Mouse (Mus musculus): ENCODE data around the gene Ccdc107. TPM values are rescaled to one million over a fixed set of nuclear protein-coding genes. Genes with fewer than 3 reads are reported as not detected.

Ccdc107 gene
- polyA plus RNA-seq, 1 experiment from 2014 or later: 107 TPM

- Histone ChIP-seq H3K27ac (no peak within 1 kb of the TSS), H3K4me3 (replicated peaks; ENCODE audit: low read depth, low read length) (peak within 1 kb of the TSS; percentile 13), H3K36me3 (ENCODE audit: insufficient read depth, low read length) (no peaks in the 10 kb centered on the region), H3K27me3 (ENCODE audit: insufficient read depth, low read length) (no peaks in the 10 kb centered on the region), H3K9me3 (replicated peaks; ENCODE audit: low read length) (no peaks in the 10 kb centered on the region), H3K4me1 (replicated peaks; ENCODE audit: insufficient read depth, low read length) (peaks cover 17% of the 10 kb centered on the region), H3K4me2 (ENCODE audit: low read length) (peak within 1 kb of the TSS; percentile 56), H3K9ac (ENCODE audit: low read depth, low read length) (0 out of 2 replicates have a peak within 1 kb of the TSS, but pooled peaks have one; percentile 4)
- ATAC-seq (replicated peaks; ENCODE audit: low FRiP score, low read depth) (peak; percentile 54), DNase-seq (ENCODE audit: low spot score) (peak; percentile 51)
- peak; percentile 22; the same call in 1 of the 2 replicates for TF ChIP-seq CTCF (IDR thresholded peaks at IDR 0.05; ENCODE audit: low read depth)
- WGBS: 20% methylated on average over 20 of the region's 20 CpGs
These were observed 38.5 kb upstream of the Ccdc107 start, which contains the start of gene Cd72 for GRCm38 (mm10) chr4:43454041-43454836. TSS of gene Cd72 (minus strand) at chr4:43454628.

- Histone ChIP-seq H3K27ac (no peak overlapping the region), H3K9me3 (replicated peaks; ENCODE audit: low read length) (no peaks in the 10 kb centered on the region), H3K4me1 (replicated peaks; ENCODE audit: insufficient read depth, low read length) (peaks cover 17% of the 10 kb centered on the region), H3K36me3 (ENCODE audit: insufficient read depth, low read length) (no peaks in the 10 kb centered on the region), H3K27me3 (ENCODE audit: insufficient read depth, low read length) (no peaks in the 10 kb centered on the region), H3K4me3 (replicated peaks; ENCODE audit: low read depth, low read length) (no peak overlapping the region), H3K9ac (ENCODE audit: low read depth, low read length) (no peak overlapping the region), H3K4me2 (ENCODE audit: low read length) (no peak overlapping the region)
- WGBS: 46% methylated on average over 4 of the region's 4 CpGs
- TF ChIP-seq CTCF (IDR thresholded peaks at IDR 0.05; ENCODE audit: low read depth): no peak
- DNase-seq (ENCODE audit: low spot score) (no peak), ATAC-seq (replicated peaks; ENCODE audit: low FRiP score, low read depth) (no peak)
These were observed 36.2 kb upstream of the Ccdc107 start for GRCm38 (mm10) chr4:43456470-43456869.

- 15% methylated on average over 8 of the region's 8 CpGs for WGBS
- Histone ChIP-seq H3K9me3 (replicated peaks; ENCODE audit: low read length) (no peaks in the 10 kb centered on the region), H3K27ac (no peak overlapping the region), H3K36me3 (ENCODE audit: insufficient read depth, low read length) (no peaks in the 10 kb centered on the region), H3K4me3 (replicated peaks; ENCODE audit: low read depth, low read length) (no peak overlapping the region), H3K9ac (ENCODE audit: low read depth, low read length) (no peak overlapping the region), H3K4me1 (replicated peaks; ENCODE audit: insufficient read depth, low read length) (peaks cover 17% of the 10 kb centered on the region), H3K27me3 (ENCODE audit: insufficient read depth, low read length) (no peaks in the 10 kb centered on the region), H3K4me2 (ENCODE audit: low read length) (no peak overlapping the region)
- ATAC-seq (replicated peaks; ENCODE audit: low FRiP score, low read depth) (no peak), DNase-seq (ENCODE audit: low spot score) (peak; percentile 28)
- TF ChIP-seq CTCF (IDR thresholded peaks at IDR 0.05; ENCODE audit: low read depth): no peak
These were observed 35.6 kb upstream of the Ccdc107 start for GRCm38 (mm10) chr4:43457124-43457523.

- ATAC-seq (replicated peaks; ENCODE audit: low FRiP score, low read depth) (no peak), DNase-seq (ENCODE audit: low spot score) (no peak)
- Histone ChIP-seq H3K9me3 (replicated peaks; ENCODE audit: low read length) (no peaks in the 10 kb centered on the region), H3K4me3 (replicated peaks; ENCODE audit: low read depth, low read length) (no peak overlapping the region), H3K36me3 (ENCODE audit: insufficient read depth, low read length) (no peaks in the 10 kb centered on the region), H3K4me2 (ENCODE audit: low read length) (no peak overlapping the region), H3K4me1 (replicated peaks; ENCODE audit: insufficient read depth, low read length) (no peaks in the 10 kb centered on the region), H3K27me3 (ENCODE audit: insufficient read depth, low read length) (no peaks in the 10 kb centered on the region), H3K9ac (ENCODE audit: low read depth, low read length) (no peak overlapping the region), H3K27ac (no peak overlapping the region)
- WGBS: 88% methylated on average over 5 of the region's 5 CpGs
- TF ChIP-seq CTCF (IDR thresholded peaks at IDR 0.05; ENCODE audit: low read depth): no peak
These were observed 29.6 kb upstream of the Ccdc107 start for GRCm38 (mm10) chr4:43463102-43463501.

DNA sequence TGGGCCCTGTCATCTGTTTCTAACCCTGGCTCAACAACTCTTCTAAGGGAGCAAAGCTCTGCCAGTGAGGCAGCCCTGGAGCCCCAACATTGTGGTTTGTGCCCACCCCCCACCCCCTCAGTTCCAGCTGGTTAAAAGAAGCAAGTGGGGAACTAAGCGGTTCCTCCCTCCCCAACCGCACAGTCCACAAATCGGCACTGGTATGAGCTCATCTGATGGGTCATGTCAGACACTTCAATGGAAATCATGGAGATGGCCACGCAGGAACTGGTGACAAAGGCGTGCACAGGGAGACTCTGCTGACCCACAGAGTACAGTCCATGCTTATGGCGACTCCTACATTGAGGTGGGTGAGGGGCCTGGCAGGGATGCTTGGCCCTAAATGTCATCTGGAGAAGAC lies 26.8 kb upstream of the Ccdc107 start:
- WGBS: 78% methylated on average over 6 of the region's 6 CpGs
- no peaks in the 10 kb centered on the region for H3K27me3 ChIP-seq (ENCODE audit: insufficient read depth, low read length)
- ATAC-seq (replicated peaks; ENCODE audit: low FRiP score, low read depth): no peak

GRCm38 (mm10) chr4:43466872-43467271 lies 25.8 kb upstream of the Ccdc107 start:
- no peak for TF ChIP-seq CTCF (IDR thresholded peaks at IDR 0.05; ENCODE audit: low read depth)

More for the DNA sequence above, 26.8 kb upstream of the Ccdc107 start:
- Histone ChIP-seq H3K9ac (ENCODE audit: low read depth, low read length) (no peak overlapping the region), H3K4me1 (replicated peaks; ENCODE audit: insufficient read depth, low read length) (no peaks in the 10 kb centered on the region), H3K36me3 (ENCODE audit: insufficient read depth, low read length) (no peaks in the 10 kb centered on the region), H3K27ac (no peak overlapping the region), H3K4me3 (replicated peaks; ENCODE audit: low read depth, low read length) (no peak overlapping the region), H3K9me3 (replicated peaks; ENCODE audit: low read length) (no peaks in the 10 kb centered on the region), H3K4me2 (ENCODE audit: low read length) (no peak overlapping the region)
- no peak for DNase-seq (ENCODE audit: low spot score)
- no peak for TF ChIP-seq CTCF (IDR thresholded peaks at IDR 0.05; ENCODE audit: low read depth)

More at GRCm38 (mm10) chr4:43466872-43467271, 25.8 kb upstream of the Ccdc107 start:
- Histone ChIP-seq H3K4me1 (replicated peaks; ENCODE audit: insufficient read depth, low read length) (no peaks in the 10 kb centered on the region), H3K4me3 (replicated peaks; ENCODE audit: low read depth, low read length) (no peak overlapping the region), H3K9me3 (replicated peaks; ENCODE audit: low read length) (no peaks in the 10 kb centered on the region), H3K4me2 (ENCODE audit: low read length) (no peak overlapping the region), H3K27me3 (ENCODE audit: insufficient read depth, low read length) (no peaks in the 10 kb centered on the region), H3K36me3 (ENCODE audit: insufficient read depth, low read length) (no peaks in the 10 kb centered on the region), H3K27ac (no peak overlapping the region), H3K9ac (ENCODE audit: low read depth, low read length) (no peak overlapping the region)
- DNase-seq (ENCODE audit: low spot score) (no peak), ATAC-seq (replicated peaks; ENCODE audit: low FRiP score, low read depth) (no peak)
- 89% methylated on average over 7 of the region's 7 CpGs for WGBS
